Mouse (Mus musculus): ENCODE data around the gene Eya2.

DNA sequence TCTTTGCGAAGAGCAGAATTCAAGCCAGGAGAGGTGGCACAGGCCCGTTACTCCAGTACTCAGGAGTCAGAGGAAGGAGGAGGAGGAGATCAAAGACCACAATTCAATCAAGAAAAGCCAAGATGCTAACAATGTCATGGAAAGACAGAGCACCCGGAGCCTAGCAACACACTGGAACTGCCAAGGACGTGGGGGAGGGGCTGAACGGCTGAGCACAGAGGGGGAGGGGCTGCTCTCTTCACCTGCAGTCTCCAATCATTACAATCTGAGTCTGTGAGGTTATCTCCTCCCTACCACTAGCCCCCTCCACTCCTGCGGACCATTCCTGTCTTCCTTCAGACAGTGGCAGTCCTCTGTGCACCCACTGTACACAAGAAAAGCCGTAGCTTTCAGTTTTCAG is 196.2 kb downstream of the Eya2 start:
- TF ChIP-seq POLR2A (IDR thresholded peaks at IDR 0.05; ENCODE audit: extremely low read depth, insufficient read depth, low read length) (no peak), CTCF (IDR thresholded peaks at IDR 0.05; ENCODE audit: extremely low read depth, insufficient read depth, low read length) (no peak)

Measured in cortical plate, adult 2 months (tissue).